10 mouse cellular contexts compared by ENCODE assay signal in genomic region chr12:58545832-58546538, GRCm38 (mm10).
A peak's percentile ranks its signal among the peaks of the same experiment; 100 is the strongest.
DNase-seq lines count a peak whose midpoint lies in the region; ATAC-seq and TF ChIP-seq lines count a peak whose summit lies in the region.
"Had no signal": no experiment of that assay in that cellular context is flagged by ENCODE, and none has a peak within 500 bp of the region (broad histone marks: within the 10 kb centered on the region; RNA-seq: fewer than 3 reads in every experiment).

No protein-coding gene starts in this region.

- no peak overlapping the region for H3K9ac ChIP-seq in hindbrain, embryonic 14.5 days
- H3K9ac ChIP-seq in hindbrain, embryonic 12.5 days: no peak overlapping the region
- H3K9ac ChIP-seq: neural tube, embryonic 13.5 days; stomach, embryonic 15.5 days had no signal

- DNase-seq in hindbrain, embryonic 14.5 days (ENCODE audit: low spot score): peak; percentile 68
- peak; percentile 29 to 47 for DNase-seq in cerebellum, postnatal 25 days
- peak; percentile 8 to 56 for DNase-seq in heart, adult 9 months (ENCODE audit: low spot score in 2 of 2)
- peak; percentile 23 to 32 for DNase-seq in layer of hippocampus, adult 2 months (ENCODE audit: low spot score in 2 of 2)
- DNase-seq in gastrocnemius, postnatal 25 days: no peak

- peak; percentile 66; the same call in 1 of the 2 replicates for ATAC-seq in hindbrain, embryonic 14.5 days (ENCODE audit: low FRiP score)
- ATAC-seq in hindbrain, embryonic 12.5 days (ENCODE audit: low FRiP score): no peak
- no peak for ATAC-seq in megakaryocyte, adult 5-6 weeks (ENCODE audit: poor library complexity, severe bottlenecking)
- ATAC-seq in erythroblast, adult 5-6 weeks (replicated peaks; ENCODE audit: low FRiP score, poor library complexity, severe bottlenecking): no peak

- no peak overlapping the region for H3K4me3 ChIP-seq in hindbrain, embryonic 14.5 days (replicated peaks; ENCODE audit: low read length)
- H3K4me3 ChIP-seq in hindbrain, embryonic 12.5 days: no peak overlapping the region
- no peak overlapping the region for H3K4me3 ChIP-seq in layer of hippocampus, adult 2 months
- H3K4me3 ChIP-seq: neural tube, embryonic 13.5 days; stomach, embryonic 15.5 days had no signal

- no peak overlapping the region for H3K27ac ChIP-seq in hindbrain, embryonic 14.5 days
- H3K27ac ChIP-seq in hindbrain, embryonic 12.5 days: no peak overlapping the region
- no peak overlapping the region for H3K27ac ChIP-seq in layer of hippocampus, adult 2 months
- H3K27ac ChIP-seq: neural tube, embryonic 13.5 days; stomach, embryonic 15.5 days had no signal

- WGBS in hindbrain, embryonic 14.5 days: 71% methylated on average over 4 of the region's 4 CpGs
- 82% methylated on average over 4 of the region's 4 CpGs for WGBS in hindbrain, embryonic 12.5 days

- H3K27me3 ChIP-seq in hindbrain, embryonic 14.5 days (ENCODE audit: control insufficient read depth, insufficient read depth, low read length): peaks cover 7% of the 10 kb centered on the region
- H3K27me3 ChIP-seq in hindbrain, embryonic 12.5 days: no peaks in the 10 kb centered on the region
- H3K27me3 ChIP-seq: neural tube, embryonic 13.5 days; stomach, embryonic 15.5 days had no signal

- H3K36me3 ChIP-seq in hindbrain, embryonic 14.5 days (replicated peaks; ENCODE audit: control insufficient read depth, insufficient read depth): no peaks in the 10 kb centered on the region
- no peaks in the 10 kb centered on the region for H3K36me3 ChIP-seq in hindbrain, embryonic 12.5 days
- H3K36me3 ChIP-seq: neural tube, embryonic 13.5 days; stomach, embryonic 15.5 days had no signal

- H3K4me1 ChIP-seq in hindbrain, embryonic 14.5 days (replicated peaks; ENCODE audit: control insufficient read depth, insufficient read depth, low read length): no peaks in the 10 kb centered on the region
- no peaks in the 10 kb centered on the region for H3K4me1 ChIP-seq in hindbrain, embryonic 12.5 days
- H3K4me1 ChIP-seq: stomach, embryonic 15.5 days had no signal

- no peak for TF ChIP-seq CTCF in layer of hippocampus, adult 2 months (conservative IDR thresholded peaks at IDR 0.05)

- H3K9me3 ChIP-seq in hindbrain, embryonic 14.5 days (ENCODE audit: control insufficient read depth, low read length): no peaks in the 10 kb centered on the region
- H3K9me3 ChIP-seq in hindbrain, embryonic 12.5 days (replicated peaks): no peaks in the 10 kb centered on the region
- H3K9me3 ChIP-seq: neural tube, embryonic 13.5 days; stomach, embryonic 15.5 days had no signal

- H3K4me2 ChIP-seq in hindbrain, embryonic 14.5 days (replicated peaks): no peak overlapping the region
- no peak overlapping the region for H3K4me2 ChIP-seq in hindbrain, embryonic 12.5 days (replicated peaks)
- H3K4me2 ChIP-seq: neural tube, embryonic 13.5 days; stomach, embryonic 15.5 days had no signal
